Mouse (Mus musculus) 416B (cell line): Measurements from ENCODE around the gene Lamc3.

ENCODE experiments used
- DNase-seq: peaks from one replicate; pipeline ENCODE4 v3.0.0; 2011; ENCODE audit warnings: low read depth

Gene Lamc3

GRCm38 (mm10) chr2:31974141-31974808, 87.2 kb downstream of the Lamc3 start, which contains the start of gene Nup214:
Gene Nup214 (plus strand): TSS chr2:31974436.
- peak; percentile 99 for DNase-seq

DNA sequence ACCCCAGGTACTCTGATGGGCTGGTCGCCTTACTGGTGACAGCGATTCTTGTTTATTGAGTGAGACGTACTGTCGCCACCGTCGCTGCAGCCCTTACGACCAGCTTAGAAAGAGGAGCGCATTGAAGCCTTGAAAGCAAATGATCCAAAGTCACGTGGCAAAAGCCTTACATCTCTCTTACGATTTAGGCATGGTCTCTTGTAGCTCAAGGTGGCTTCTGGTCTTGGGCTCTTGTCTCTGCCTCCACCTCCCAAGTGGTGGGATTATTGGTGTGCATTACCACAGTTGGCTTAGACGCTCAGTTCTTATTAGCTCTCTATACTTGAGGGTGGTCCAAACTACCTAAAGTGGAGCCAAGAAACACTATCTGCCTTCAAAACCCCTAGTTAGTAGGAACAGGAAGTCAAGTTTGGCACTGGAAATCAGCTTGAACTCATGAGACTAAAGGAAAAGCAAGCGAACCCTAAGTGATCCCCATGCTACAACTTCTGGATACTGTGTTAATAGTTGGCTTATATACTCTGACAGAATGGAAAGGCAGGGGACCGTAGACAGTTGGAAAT, 87.8 kb downstream of the Lamc3 start:
- DNase-seq: peak; percentile 51

DNA sequence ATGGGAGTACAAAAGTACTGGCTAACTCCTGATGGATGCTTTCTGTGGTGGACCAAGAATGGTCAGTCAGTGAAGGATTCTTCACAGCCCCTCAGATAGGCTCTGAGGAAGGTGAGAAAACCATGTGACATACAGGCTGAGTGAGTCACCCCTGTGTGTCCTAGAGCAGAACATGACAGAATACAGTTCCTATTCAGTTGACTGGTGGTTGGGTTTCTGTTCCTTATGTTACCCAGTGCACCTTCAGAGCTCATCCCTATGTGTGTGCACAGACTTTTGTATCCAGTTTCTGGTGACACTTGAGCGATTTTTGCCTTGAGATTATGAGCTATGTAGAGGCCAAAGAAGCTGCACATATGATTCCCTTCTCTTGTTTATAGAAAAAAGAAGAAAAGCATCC, 100.7 kb downstream of the Lamc3 start:
- DNase-seq: no peak

GRCm38 (mm10) chr2:31990961-31991360, 103.9 kb downstream of the Lamc3 start:
- no peak for DNase-seq

GRCm38 (mm10) chr2:31994896-31995295, 107.8 kb downstream of the Lamc3 start:
- no peak for DNase-seq

DNA sequence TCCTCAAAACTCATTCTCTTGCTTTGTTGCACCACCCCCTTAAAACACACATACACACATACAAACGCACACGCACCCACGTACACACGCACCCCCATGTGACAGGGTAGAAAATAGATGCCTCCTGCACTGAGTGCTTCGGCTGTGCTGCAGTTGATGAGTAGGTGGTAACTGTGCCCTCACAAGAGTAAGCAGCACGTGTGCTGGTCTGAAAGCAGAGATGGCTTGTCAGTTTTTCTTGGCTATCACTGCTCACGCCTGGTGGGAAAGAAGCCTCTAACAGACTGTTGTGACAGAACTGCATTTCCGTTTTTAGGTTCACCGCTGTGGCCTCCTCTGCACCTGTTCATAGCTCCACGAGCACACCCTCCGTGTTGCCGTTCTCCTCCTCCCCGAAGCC, 109.0 kb downstream of the Lamc3 start:
- no peak for DNase-seq
